In the genomic region with DNA sequence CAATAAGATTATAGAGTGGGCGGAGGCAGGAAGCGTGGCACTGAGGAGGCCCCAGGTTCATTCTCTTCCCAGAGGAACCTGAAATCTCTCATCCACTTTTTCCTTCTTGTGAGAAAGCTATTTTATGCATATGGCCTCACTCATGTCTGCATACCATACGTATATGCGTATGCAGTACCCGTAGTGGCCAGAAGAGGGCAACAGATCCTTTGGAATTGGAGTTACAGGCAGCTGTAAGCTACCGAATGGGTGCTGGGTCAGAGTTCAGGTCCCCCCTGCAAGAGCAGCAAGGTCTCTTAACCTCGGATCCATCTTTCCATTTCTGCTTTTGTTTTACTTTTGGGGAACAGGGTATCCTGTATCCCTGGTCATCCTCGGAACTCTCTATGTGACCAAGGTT, we compare ENCODE assay signal across 10 mouse cellular contexts. TPM values are rescaled to one million over a fixed set of nuclear protein-coding genes. Genes with fewer than 3 reads are reported as not detected.
DNase-seq lines count a peak whose midpoint lies in the region; TF ChIP-seq lines count a peak whose summit lies in the region.
"Had no signal": no experiment of that assay in that cellular context is flagged by ENCODE, and none has a peak within 500 bp of the region (broad histone marks: within the 10 kb centered on the region; RNA-seq: fewer than 3 reads in every experiment).

No protein-coding gene starts in this region.

- intact Hi-C loops in heart, adult 2 months (cut with DNase I), result no loop called here

- H3K36me3 ChIP-seq in heart, adult 2 months (ENCODE audit: control insufficient read depth, insufficient read depth, low read length), result no peaks in the 10 kb centered on the region
- H3K36me3 ChIP-seq: limb, embryonic 12.5 days; stomach, embryonic 15.5 days had no signal

- DNase-seq in heart, adult 2 months, result peak in 1 of 2 experiments; percentile 37
- no peak for DNase-seq in heart, adult 11 months
- peak; percentile 72 for DNase-seq in right cerebral cortex, postnatal 4 days
- DNase-seq in right cerebral cortex, postnatal 36 days (ENCODE audit: low spot score in 2 of 2), result no peak
- peak; percentile 43 for DNase-seq in c-Kit-positive CD71-negative TER-119-negative erythroid progenitor cells, embryonic 14.5 days (ENCODE audit: low read depth)
- peak; percentile 86 for DNase-seq in induced T-regulatory cell, adult 2 months (ENCODE audit: low read depth)
- peak; percentile 18 to 42 for DNase-seq in monocyte, adult 2 months (ENCODE audit: low read depth in 1 of 2, low spot score in 2 of 2)
- peak; percentile 93 for DNase-seq in thymus, postnatal 4 days

- no peaks in the 10 kb centered on the region for H3K79me2 ChIP-seq in heart, adult 2 months (replicated peaks; ENCODE audit: control insufficient read depth, insufficient read depth, low read length)

- peak; percentile 77 for TF ChIP-seq CTCF in heart, adult 2 months (IDR thresholded peaks at IDR 0.05)

- H3K9ac ChIP-seq in heart, adult 2 months (ENCODE audit: low read depth, low read length), result no peak overlapping the region
- H3K9ac ChIP-seq: limb, embryonic 12.5 days; stomach, embryonic 15.5 days had no signal

- no peaks in the 10 kb centered on the region for H3K27me3 ChIP-seq in heart, adult 2 months (ENCODE audit: control insufficient read depth, insufficient read depth, low read length)
- H3K27me3 ChIP-seq: limb, embryonic 12.5 days; stomach, embryonic 15.5 days had no signal

- H3K4me1 ChIP-seq in heart, adult 2 months (ENCODE audit: control insufficient read depth, insufficient read depth, low read length), result no peaks in the 10 kb centered on the region

- no peak for TF ChIP-seq POLR2A in heart, adult 2 months (IDR thresholded peaks at IDR 0.05; ENCODE audit: insufficient read depth, low read depth, low read length)

- TF ChIP-seq EP300 in heart, adult 2 months (IDR thresholded peaks at IDR 0.05; ENCODE audit: insufficient read depth, low read depth, low read length), result no peak

- H3K27ac ChIP-seq in heart, adult 2 months, result no peak overlapping the region
- H3K27ac ChIP-seq: limb, embryonic 12.5 days; stomach, embryonic 15.5 days had no signal

- WGBS in heart, adult 2 months, result 74% methylated on average over 8 of the region's 8 CpGs

- H3K4me3 ChIP-seq in heart, adult 2 months, result no peak overlapping the region
- H3K4me3 ChIP-seq: limb, embryonic 12.5 days; stomach, embryonic 15.5 days had no signal

RNA-seq across cellular contexts. Expression of a gene that starts 45.7 kb away (rescaled TPM):
- 10 to 100 TPM; 11.4 to 11.8 TPM for total RNA-seq in heart, adult 2 months (2021)
- 6.9 and 11.1 TPM in 2 replicates for polyA plus RNA-seq in heart, adult 2 months (2012; rRNA removed)

Comparison
In these comparisons a context has a peak if more than half of its experiments do, and no peak if none do; other contexts are left out.
1. DNase-seq: peak in right cerebral cortex, postnatal 4 days (single experiment), c-Kit-positive CD71-negative TER-119-negative erythroid progenitor cells, embryonic 14.5 days (single experiment), induced T-regulatory cell, adult 2 months (single experiment), monocyte, adult 2 months (2 of 2) and thymus, postnatal 4 days (single experiment); none in heart, adult 11 months (single experiment) and right cerebral cortex, postnatal 36 days (0 of 2).